Mouse (Mus musculus): ENCODE results near the gene Gdpd5. TPM values are rescaled to one million over a fixed set of nuclear protein-coding genes. Genes with fewer than 3 reads are reported as not detected.

Gdpd5 gene
- polyA plus RNA-seq, 1 experiment from 2014 or later: 15.0 TPM

DNA sequence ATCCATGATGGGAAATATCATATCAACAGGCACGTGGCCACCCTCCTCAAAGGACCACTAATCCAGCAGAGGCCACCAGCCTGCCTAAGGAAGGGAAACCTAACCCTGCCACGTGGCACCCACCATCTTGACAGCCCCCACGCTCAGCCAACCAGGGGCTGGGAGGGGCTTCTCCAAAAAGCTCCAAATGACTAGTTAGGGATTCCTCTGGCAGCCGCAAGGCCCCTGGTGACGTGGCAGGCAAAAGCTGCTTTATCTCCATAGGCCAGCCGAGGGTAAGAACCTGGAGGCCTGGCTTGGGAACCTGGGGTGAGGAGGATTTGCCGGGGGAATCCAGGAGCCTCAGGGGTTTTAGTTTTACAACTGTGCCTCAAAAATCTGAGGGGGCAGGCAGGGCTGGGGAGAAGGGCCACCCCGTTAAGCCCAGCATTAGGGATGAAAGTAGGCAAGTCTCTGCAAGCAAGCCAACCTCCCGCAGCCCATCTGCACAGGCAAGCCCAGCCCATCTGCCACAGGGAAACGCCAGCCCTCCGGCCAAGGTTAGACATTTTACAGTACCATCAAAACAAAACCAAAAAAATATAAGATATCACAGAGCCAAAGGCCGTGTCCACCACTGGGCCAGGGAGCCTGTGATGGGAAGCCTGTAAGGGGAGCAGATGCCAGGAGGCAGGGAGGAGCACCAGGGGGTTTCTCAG lies 30.0 kb upstream of the Gdpd5 start:
- ATAC-seq (ENCODE audit: low read depth) (peak; percentile 7; the same call in 1 of the 2 replicates), DNase-seq (ENCODE audit: low spot score) (peak; percentile 91)
- H3K36me3 ChIP-seq (ENCODE audit: control insufficient read depth, insufficient read depth, low read length): peaks cover 46% of the 10 kb centered on the region
- H3K27ac ChIP-seq (replicated peaks; ENCODE audit: low read depth, low read length): peak overlapping the region; percentile 94
- peak overlapping the region; percentile 75 for H3K4me2 ChIP-seq (ENCODE audit: low read depth, low read length)
- H3K4me1 ChIP-seq (ENCODE audit: control insufficient read depth, insufficient read depth, low read length): peaks cover 33% of the 10 kb centered on the region
- peak overlapping the region; percentile 97 for H3K9ac ChIP-seq (ENCODE audit: low read depth, low read length)
- no peaks in the 10 kb centered on the region for H3K27me3 ChIP-seq (replicated peaks; ENCODE audit: control insufficient read depth, insufficient read depth, low read length)
- H3K9me3 ChIP-seq (ENCODE audit: control insufficient read depth, low read length): no peaks in the 10 kb centered on the region
- H3K4me3 ChIP-seq (ENCODE audit: low read depth, low read length): peak overlapping the region; percentile 83
- 5% methylated on average over 12 of the region's 12 CpGs for WGBS

DNA sequence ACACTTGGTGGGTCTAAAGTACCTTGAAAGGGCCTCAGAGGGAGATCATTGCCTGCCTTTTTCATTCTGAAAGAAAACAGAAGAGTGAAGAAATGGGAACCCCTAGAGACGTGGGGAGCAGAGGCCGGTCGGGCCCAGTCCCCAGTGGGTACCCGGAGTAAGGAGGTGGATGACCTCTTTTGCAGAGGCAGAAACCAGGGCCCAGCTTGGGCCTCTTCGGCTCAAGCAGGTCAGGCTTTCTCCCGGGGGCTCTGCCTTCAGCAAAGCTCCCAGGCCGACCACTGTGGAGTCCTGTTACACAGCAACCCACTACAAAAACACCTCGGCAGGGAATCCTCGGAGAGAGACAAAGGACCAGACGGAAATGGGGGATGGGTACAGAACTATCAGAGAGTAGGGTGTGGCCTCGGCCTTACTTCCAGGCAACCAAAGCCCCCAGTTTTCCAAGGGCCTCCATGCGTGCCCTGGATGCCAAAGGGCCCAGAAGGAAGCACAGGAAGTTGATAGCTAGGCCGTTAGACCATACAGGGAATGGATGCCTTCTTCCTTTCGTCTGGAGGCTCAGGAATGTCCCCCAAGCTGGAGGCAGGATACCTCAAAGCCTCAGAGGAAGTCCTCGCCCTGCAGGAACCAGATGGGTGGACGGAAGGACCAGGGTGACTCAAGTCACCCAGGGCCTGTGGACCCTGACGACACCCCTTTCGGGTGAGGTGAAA lies 29.3 kb upstream of the Gdpd5 start:
- no peaks in the 10 kb centered on the region for H3K27me3 ChIP-seq (replicated peaks; ENCODE audit: control insufficient read depth, insufficient read depth, low read length)
- H3K36me3 ChIP-seq (ENCODE audit: control insufficient read depth, insufficient read depth, low read length): peaks cover 39% of the 10 kb centered on the region
- peak overlapping the region; percentile 97 for H3K9ac ChIP-seq (ENCODE audit: low read depth, low read length)
- ATAC-seq (ENCODE audit: low read depth) (peak; percentile 19; the same call in 1 of the 2 replicates), DNase-seq (ENCODE audit: low spot score) (peak; percentile 88)
- H3K4me1 ChIP-seq (ENCODE audit: control insufficient read depth, insufficient read depth, low read length): peaks cover 40% of the 10 kb centered on the region
- WGBS: under 1% methylated on average over 18 of the region's 18 CpGs
- H3K9me3 ChIP-seq (ENCODE audit: control insufficient read depth, low read length): no peaks in the 10 kb centered on the region
- H3K4me3 ChIP-seq (ENCODE audit: low read depth, low read length): peak overlapping the region; percentile 83
- peak overlapping the region; percentile 75 for H3K4me2 ChIP-seq (ENCODE audit: low read depth, low read length)
- peak overlapping the region; percentile 94 for H3K27ac ChIP-seq (replicated peaks; ENCODE audit: low read depth, low read length)

DNA sequence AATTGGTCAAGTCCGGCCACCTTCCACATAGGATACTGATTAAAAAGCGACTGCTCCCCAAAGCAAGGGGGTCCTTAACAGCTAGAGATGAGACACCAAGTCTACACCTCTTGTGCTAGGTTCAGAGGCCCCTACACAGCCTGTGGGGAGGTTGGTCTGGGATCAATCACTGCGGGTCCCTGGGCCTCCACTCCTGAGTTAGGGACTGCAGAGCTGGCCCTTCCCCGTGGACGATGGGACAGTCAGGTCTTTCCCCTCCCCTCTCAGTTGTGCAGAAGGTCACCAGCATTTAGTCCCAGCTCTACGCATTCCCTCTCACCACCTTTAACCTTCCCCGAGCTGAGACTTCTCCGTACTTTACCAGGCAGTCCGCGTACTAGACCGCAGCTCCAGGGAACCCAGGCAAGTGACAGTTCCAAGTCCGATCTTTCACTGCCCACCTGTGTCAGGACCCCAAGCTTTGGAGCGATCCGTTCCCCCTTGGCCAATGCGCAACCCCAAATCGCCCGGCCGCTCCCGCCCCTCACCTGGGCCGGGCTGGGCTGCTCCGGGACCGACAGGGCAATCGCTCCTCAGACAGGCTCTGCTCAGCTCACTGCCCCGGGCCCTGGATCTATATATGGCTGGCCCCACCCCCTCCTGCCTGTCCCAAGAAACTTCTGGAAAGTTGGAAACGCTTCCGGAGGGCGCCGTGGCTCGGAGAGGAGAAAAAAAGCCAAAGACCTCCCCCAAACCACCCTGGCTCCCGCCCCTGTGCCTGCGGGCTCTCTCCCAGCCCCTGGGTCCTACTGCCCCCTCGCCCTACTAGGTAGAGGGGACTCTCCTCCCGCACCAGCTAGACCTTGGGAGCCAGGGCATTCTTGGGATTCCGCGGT lies 28.5 kb upstream of the Gdpd5 start, which contains the start of gene Serpinh1:
Gene Serpinh1, minus strand, starts transcription at position 714 of the 875 bp plus-strand sequence.
- under 1% methylated on average over 29 of the region's 35 CpGs for WGBS
- H3K36me3 ChIP-seq (ENCODE audit: control insufficient read depth, insufficient read depth, low read length): peaks cover 31% of the 10 kb centered on the region
- no peaks in the 10 kb centered on the region for H3K9me3 ChIP-seq (ENCODE audit: control insufficient read depth, low read length)
- peak within 1 kb of the TSS; percentile 75 for H3K4me2 ChIP-seq (ENCODE audit: low read depth, low read length)
- peak; percentile 90 for ATAC-seq (ENCODE audit: low read depth)
- peak within 1 kb of the TSS; percentile 83 for H3K4me3 ChIP-seq (ENCODE audit: low read depth, low read length)
- H3K4me1 ChIP-seq (ENCODE audit: control insufficient read depth, insufficient read depth, low read length): peaks cover 46% of the 10 kb centered on the region
- peak; percentile 97 for DNase-seq (ENCODE audit: low spot score)
- peak within 1 kb of the TSS; percentile 97 for H3K9ac ChIP-seq (ENCODE audit: low read depth, low read length)
- H3K27me3 ChIP-seq (replicated peaks; ENCODE audit: control insufficient read depth, insufficient read depth, low read length): no peaks in the 10 kb centered on the region
- peak within 1 kb of the TSS; percentile 94 for H3K27ac ChIP-seq (replicated peaks; ENCODE audit: low read depth, low read length)

DNA sequence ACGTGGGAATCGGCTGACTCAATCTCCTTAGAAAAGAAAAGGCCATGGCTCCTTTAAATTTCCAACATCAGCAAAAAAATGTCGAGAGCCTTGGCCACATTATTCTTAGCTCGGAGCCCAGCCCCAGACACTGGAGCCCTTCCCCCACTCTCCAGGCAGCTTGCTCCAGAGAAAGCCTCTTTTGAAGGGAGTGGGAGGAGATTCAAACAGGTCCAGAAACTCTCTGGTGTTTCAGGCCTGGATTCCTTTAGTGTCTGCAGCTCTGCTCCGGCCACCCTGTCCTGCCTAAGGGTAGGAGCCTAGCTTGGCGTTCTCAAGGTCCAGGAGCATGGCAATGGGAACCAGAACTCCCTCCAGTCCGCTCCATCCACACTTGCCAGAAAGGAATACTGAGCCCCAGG lies 25.5 kb upstream of the Gdpd5 start:
- peak overlapping the region; percentile 96 for H3K27ac ChIP-seq (replicated peaks; ENCODE audit: low read depth, low read length)
- peaks cover 1% of the 10 kb centered on the region; the same call in 1 of the 2 replicates for H3K36me3 ChIP-seq (ENCODE audit: control insufficient read depth, insufficient read depth, low read length)
- ATAC-seq (ENCODE audit: low read depth) (0 out of 2 replicates have a peak, but pooled peaks have one; percentile 10), DNase-seq (ENCODE audit: low spot score) (peak; percentile 96)
- H3K4me1 ChIP-seq (ENCODE audit: control insufficient read depth, insufficient read depth, low read length): peaks cover 42% of the 10 kb centered on the region
- 0% methylated on average over 6 of the region's 7 CpGs for WGBS
- H3K4me3 ChIP-seq (ENCODE audit: low read depth, low read length): peak overlapping the region; percentile 7
- H3K4me2 ChIP-seq (ENCODE audit: low read depth, low read length): peak overlapping the region; percentile 47
- H3K9ac ChIP-seq (ENCODE audit: low read depth, low read length): peak overlapping the region; percentile 54
- no peaks in the 10 kb centered on the region for H3K27me3 ChIP-seq (replicated peaks; ENCODE audit: control insufficient read depth, insufficient read depth, low read length)
- H3K9me3 ChIP-seq (ENCODE audit: control insufficient read depth, low read length): no peaks in the 10 kb centered on the region

DNA sequence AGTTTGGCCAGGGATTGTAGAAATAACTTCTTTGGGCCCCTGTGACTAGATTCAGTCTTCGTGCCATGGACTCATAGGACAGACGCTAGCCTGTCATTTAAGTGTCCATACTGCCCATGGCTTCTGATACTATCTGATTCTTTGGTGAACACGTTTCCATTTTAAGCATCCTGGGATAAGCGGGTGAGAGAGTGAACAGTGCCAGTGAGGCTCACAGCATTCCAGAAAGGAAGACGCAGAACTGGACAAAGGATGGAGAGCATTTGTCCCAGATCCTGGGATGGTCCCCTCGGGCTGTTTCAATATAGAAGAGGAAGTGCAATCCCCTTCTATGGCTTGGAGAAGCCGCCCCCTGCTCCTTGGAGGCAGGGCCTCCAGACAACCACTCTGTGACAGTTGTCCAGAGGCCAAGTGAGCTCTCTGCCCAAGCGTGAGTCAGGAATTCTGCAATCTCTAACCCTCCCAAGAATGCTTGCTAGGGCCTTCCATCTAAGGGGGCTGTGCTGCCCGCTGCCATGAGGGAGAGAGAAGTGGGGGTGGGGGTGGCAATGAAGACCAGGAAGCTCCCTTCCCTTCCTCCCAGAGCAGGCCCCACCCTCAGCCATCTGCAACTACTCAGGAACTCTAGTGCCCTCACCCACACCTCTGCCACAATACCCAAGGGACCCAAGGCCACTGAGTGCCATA lies 24.8 kb upstream of the Gdpd5 start:
- 24% methylated on average over 8 of the region's 9 CpGs for WGBS

DNA sequence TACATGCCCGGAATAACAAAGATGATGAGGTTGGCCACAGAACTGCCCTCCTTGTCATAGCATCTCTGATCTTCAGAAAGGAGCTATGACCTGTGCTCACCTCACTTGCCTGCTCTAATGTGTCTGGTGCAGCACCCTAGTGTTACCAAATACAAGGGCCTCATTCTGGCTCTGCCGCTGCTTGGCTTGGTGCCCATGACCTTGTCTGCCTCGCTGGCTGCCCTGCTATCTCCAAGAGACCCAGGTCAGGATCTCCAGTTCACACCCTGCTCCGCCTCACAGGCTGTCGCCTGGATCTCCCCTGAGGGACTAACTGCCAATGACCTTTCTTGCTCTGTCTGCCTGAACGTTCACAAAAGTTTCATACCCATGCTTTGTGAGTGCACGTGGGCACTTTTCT lies 24.0 kb upstream of the Gdpd5 start:
- peaks cover 49% of the 10 kb centered on the region for H3K4me1 ChIP-seq (ENCODE audit: control insufficient read depth, insufficient read depth, low read length)
- peak overlapping the region; percentile 96 for H3K27ac ChIP-seq (replicated peaks; ENCODE audit: low read depth, low read length)
- H3K4me3 ChIP-seq (ENCODE audit: low read depth, low read length): no peak overlapping the region
- H3K9me3 ChIP-seq (ENCODE audit: control insufficient read depth, low read length): no peaks in the 10 kb centered on the region
- WGBS: 56% methylated on average over 7 of the region's 7 CpGs
- ATAC-seq (ENCODE audit: low read depth) (no peak), DNase-seq (ENCODE audit: low spot score) (no peak)
- peak overlapping the region; percentile 23; the same call in 1 of the 2 replicates for H3K9ac ChIP-seq (ENCODE audit: low read depth, low read length)
- peak overlapping the region; percentile 47 for H3K4me2 ChIP-seq (ENCODE audit: low read depth, low read length)
- H3K36me3 ChIP-seq (ENCODE audit: control insufficient read depth, insufficient read depth, low read length): no peaks in the 10 kb centered on the region
- no peaks in the 10 kb centered on the region for H3K27me3 ChIP-seq (replicated peaks; ENCODE audit: control insufficient read depth, insufficient read depth, low read length)

More for the DNA sequence above, 24.8 kb upstream of the Gdpd5 start:
- peak overlapping the region; percentile 96 for H3K27ac ChIP-seq (replicated peaks; ENCODE audit: low read depth, low read length)
- H3K4me2 ChIP-seq (ENCODE audit: low read depth, low read length): peak overlapping the region; percentile 47
- H3K9me3 ChIP-seq (ENCODE audit: control insufficient read depth, low read length): no peaks in the 10 kb centered on the region
- H3K27me3 ChIP-seq (replicated peaks; ENCODE audit: control insufficient read depth, insufficient read depth, low read length): no peaks in the 10 kb centered on the region
- peak overlapping the region; percentile 7 for H3K4me3 ChIP-seq (ENCODE audit: low read depth, low read length)
- H3K36me3 ChIP-seq (ENCODE audit: control insufficient read depth, insufficient read depth, low read length): no peaks in the 10 kb centered on the region
- H3K9ac ChIP-seq (ENCODE audit: low read depth, low read length): peak overlapping the region; percentile 54
- peaks cover 48% of the 10 kb centered on the region for H3K4me1 ChIP-seq (ENCODE audit: control insufficient read depth, insufficient read depth, low read length)
- peak; percentile 80 for DNase-seq (ENCODE audit: low spot score)
- no peak for ATAC-seq (ENCODE audit: low read depth)

DNA sequence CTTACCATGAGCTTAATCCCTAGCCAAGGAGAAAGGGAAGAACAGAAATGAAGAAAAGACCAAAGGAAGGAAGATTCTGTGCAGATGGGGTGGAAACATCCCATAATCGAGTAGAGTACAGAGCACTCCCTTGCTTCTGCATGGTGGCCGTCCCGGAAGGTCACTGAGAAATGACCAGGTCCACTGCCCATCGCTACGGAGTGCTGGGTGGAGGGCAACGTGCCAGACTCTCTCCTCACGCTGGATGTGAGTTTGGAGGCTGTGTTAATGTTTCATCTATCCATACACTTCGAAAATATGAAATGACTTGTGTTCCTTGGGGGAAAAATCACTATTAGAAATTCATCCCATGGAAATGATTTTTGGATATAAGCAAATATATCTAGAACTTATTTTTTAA lies 22.8 kb upstream of the Gdpd5 start:
- Histone ChIP-seq H3K27ac (replicated peaks; ENCODE audit: low read depth, low read length) (no peak overlapping the region), H3K36me3 (ENCODE audit: control insufficient read depth, insufficient read depth, low read length) (no peaks in the 10 kb centered on the region), H3K4me3 (ENCODE audit: low read depth, low read length) (no peak overlapping the region), H3K9ac (ENCODE audit: low read depth, low read length) (no peak overlapping the region), H3K27me3 (replicated peaks; ENCODE audit: control insufficient read depth, insufficient read depth, low read length) (no peaks in the 10 kb centered on the region), H3K4me1 (ENCODE audit: control insufficient read depth, insufficient read depth, low read length) (peaks cover 47% of the 10 kb centered on the region), H3K4me2 (ENCODE audit: low read depth, low read length) (no peak overlapping the region), H3K9me3 (ENCODE audit: control insufficient read depth, low read length) (no peaks in the 10 kb centered on the region)
- DNase-seq (ENCODE audit: low spot score) (no peak), ATAC-seq (ENCODE audit: low read depth) (no peak)
- WGBS: 80% methylated on average over 8 of the region's 8 CpGs
